Mouse (Mus musculus) limb, embryonic 14.5 days (tissue): ENCODE results near the gene Gng12. TPM values are rescaled to one million over a fixed set of nuclear protein-coding genes. Genes with fewer than 3 reads are reported as not detected.

Source experiments
- ATAC-seq: fragments of 200-750 bp; cut with Nextera tagmentation; 2 replicates; pipeline ENCODE4 v1.8.0; 2017; ENCODE audit warnings: low read depth, moderate number of reproducible peaks, moderate TSS enrichment; ENCODE audit not compliant: low FRiP score
- DNase-seq: peaks from one replicate; pipeline ENCODE4 v3.0.0-alpha.2; 2015; ENCODE audit warnings: low spot score
- H3K27ac ChIP-seq: fragments of 300-500 bp; sonication (generic); replicated peaks from 2 replicates; pipeline ENCODE4 v1.5.1; 2014; ENCODE audit warnings: low read depth, mild to moderate bottlenecking, low read length, moderate library complexity, mixed read lengths
- H3K27me3 ChIP-seq: fragments of 300-500 bp; sonication (generic); 2 replicates; pipeline ENCODE4 v1.6.1; 2014; ENCODE audit warnings: low read length, mixed read lengths; ENCODE audit not compliant: control insufficient read depth, insufficient read depth
- H3K36me3 ChIP-seq: fragments of 300-500 bp; sonication (generic); 2 replicates; pipeline ENCODE4 v1.6.1; 2014; ENCODE audit warnings: mild to moderate bottlenecking, low read length, moderate library complexity, mixed read lengths; ENCODE audit not compliant: control insufficient read depth, insufficient read depth
- H3K4me1 ChIP-seq: fragments of 300-500 bp; sonication (generic); 2 replicates; pipeline ENCODE4 v1.6.1; 2014; ENCODE audit warnings: antibody characterized with exemption, low read length, mixed read lengths; ENCODE audit not compliant: control insufficient read depth, insufficient read depth
- H3K4me2 ChIP-seq: fragments of 300-500 bp; sonication (generic); replicated peaks from 2 replicates; pipeline ENCODE4 v1.6.1; 2014; ENCODE audit warnings: low read depth, mild to moderate bottlenecking, low read length, moderate library complexity; ENCODE audit not compliant: severe bottlenecking
- H3K4me3 ChIP-seq: fragments of 300-500 bp; sonication (generic); replicated peaks from 2 replicates; pipeline ENCODE4 v1.5.1; 2014; ENCODE audit warnings: low read length
- H3K9ac ChIP-seq: fragments of 300-500 bp; sonication (generic); 2 replicates; pipeline ENCODE4 v1.6.1; 2014; ENCODE audit warnings: mild to moderate bottlenecking, low read depth, low read length, moderate library complexity; ENCODE audit not compliant: severe bottlenecking
- H3K9me3 ChIP-seq: fragments of 300-500 bp; sonication (generic); 2 replicates; pipeline ENCODE4 v1.6.1; 2016; ENCODE audit warnings: low read length; ENCODE audit not compliant: control insufficient read depth
- POLR2A ChIP-seq: fragments of 200-500 bp; IDR thresholded peaks from 2 replicates; pipeline ENCODE4 v1.8.0; 2012; ENCODE audit warnings: inconsistent platforms, mild to moderate bottlenecking, moderate library complexity, borderline replicate concordance; ENCODE audit not compliant: insufficient read depth, insufficient read length; ENCODE audit errors: extremely low read depth
- WGBS: fragments of 180-500 bp; shearing (Covaris S2); extraction: QIAGEN DNeasy Blood & Tissue Kit; methylation state at CpG from one replicate; pipeline ENCODE4 v1.1.7; 2014; 5-methylcytosine and 5-hydroxymethylcytosine counted together
- polyA plus RNA-seq, 2 experiments: library from polyadenylated mRNA; depleted of rRNA in 1 of 2; stranded (reverse) in 1 of 2; unstranded in 1 of 2; fragments of >200 nt; fragmentation: Nextera tagmentation in 1 of 2; extraction: Ambion mirVana in 1 of 2; gene quantifications; 2 replicates each; pipeline versions ENCODE4 v1.2.1 to v1.2.3; 2012 to 2014

Gng12 gene
- polyA plus RNA-seq, 2 experiments: 39.3 to 107 TPM

DNA sequence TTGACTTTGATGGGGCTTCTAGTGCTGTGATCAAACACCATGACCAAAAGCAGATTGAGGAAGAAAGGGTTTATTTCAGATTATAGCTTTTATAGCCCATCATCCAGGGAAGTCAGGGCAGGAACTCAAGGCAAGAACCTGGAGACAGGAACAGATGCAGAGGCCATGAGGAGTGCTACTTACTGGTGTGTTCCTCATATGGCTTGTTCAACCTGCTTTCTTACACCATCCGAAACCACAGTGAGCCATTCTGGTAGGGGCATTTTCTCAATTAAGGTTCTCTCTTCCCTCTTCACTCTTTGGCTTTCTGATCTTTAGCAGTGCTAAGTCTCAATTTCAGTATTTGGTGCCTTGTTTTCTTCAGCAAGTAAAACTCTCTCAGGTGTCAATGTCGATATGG, 19.4 kb downstream of the Gng12 start:
- ATAC-seq: no peak
- H3K36me3 ChIP-seq: no peaks in the 10 kb centered on the region
- H3K27ac ChIP-seq: no peak overlapping the region
- no peak overlapping the region for H3K4me3 ChIP-seq
- DNase-seq: no peak
- no peak overlapping the region for H3K4me2 ChIP-seq
- H3K9ac ChIP-seq: no peak overlapping the region
- H3K27me3 ChIP-seq: no peaks in the 10 kb centered on the region
- H3K9me3 ChIP-seq: no peaks in the 10 kb centered on the region
- no peak for TF ChIP-seq POLR2A
- WGBS: 98% methylated on average over 2 of the region's 2 CpGs
- peaks cover 9% of the 10 kb centered on the region for H3K4me1 ChIP-seq

DNA sequence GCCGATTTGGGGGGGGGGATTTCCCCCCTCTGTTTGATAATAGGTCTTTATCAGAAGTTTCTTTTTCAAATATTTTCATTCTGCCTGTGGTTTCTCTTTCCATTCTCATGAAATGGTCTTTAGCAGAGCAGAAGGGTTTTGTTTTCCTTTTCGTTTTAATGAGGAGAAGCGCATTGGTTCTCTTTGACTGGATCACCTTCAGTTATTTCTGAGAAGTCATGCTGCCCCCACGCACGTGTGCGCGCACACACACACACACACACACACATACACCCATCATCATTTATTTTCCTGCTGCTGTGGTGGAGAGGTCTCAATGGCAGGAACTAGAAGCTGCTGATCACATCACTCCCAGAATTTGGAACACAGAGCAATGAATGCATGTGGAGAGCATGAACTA, 20.8 kb downstream of the Gng12 start:
- H3K9ac ChIP-seq: no peak overlapping the region
- H3K4me2 ChIP-seq: no peak overlapping the region
- no peaks in the 10 kb centered on the region for H3K9me3 ChIP-seq
- no peak for TF ChIP-seq POLR2A
- no peak overlapping the region for H3K27ac ChIP-seq
- DNase-seq (no peak), ATAC-seq (no peak)
- 86% methylated on average over 7 of the region's 7 CpGs for WGBS
- no peaks in the 10 kb centered on the region for H3K36me3 ChIP-seq
- H3K4me1 ChIP-seq: no peaks in the 10 kb centered on the region
- H3K4me3 ChIP-seq: no peak overlapping the region
- H3K27me3 ChIP-seq: no peaks in the 10 kb centered on the region

DNA sequence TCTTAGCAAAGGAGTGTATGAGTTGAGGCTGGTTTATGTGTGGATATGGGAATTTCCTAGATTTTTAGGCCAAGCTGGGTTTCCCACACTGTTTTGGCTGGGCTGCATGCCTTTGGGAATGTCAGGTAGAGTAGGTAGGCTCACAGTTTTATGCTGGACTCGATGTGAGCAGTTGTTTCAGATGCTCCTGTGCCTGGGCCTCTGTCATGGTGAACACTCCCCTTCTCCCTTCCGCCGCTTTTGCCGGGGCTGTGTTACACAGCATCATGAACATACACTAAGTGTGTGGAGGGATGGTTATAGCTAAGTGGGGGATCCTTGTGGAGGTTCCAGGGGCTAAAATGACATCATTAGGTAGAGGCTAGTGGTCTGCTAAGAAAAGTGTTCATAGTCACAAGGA, 24.6 kb downstream of the Gng12 start:
- Histone ChIP-seq H3K4me2 (no peak overlapping the region), H3K36me3 (no peaks in the 10 kb centered on the region), H3K4me3 (no peak overlapping the region), H3K9ac (no peak overlapping the region), H3K4me1 (no peaks in the 10 kb centered on the region), H3K27me3 (no peaks in the 10 kb centered on the region), H3K9me3 (no peaks in the 10 kb centered on the region), H3K27ac (no peak overlapping the region)
- WGBS: 97% methylated on average over 4 of the region's 4 CpGs
- ATAC-seq (no peak), DNase-seq (no peak)
- TF ChIP-seq POLR2A: no peak

DNA sequence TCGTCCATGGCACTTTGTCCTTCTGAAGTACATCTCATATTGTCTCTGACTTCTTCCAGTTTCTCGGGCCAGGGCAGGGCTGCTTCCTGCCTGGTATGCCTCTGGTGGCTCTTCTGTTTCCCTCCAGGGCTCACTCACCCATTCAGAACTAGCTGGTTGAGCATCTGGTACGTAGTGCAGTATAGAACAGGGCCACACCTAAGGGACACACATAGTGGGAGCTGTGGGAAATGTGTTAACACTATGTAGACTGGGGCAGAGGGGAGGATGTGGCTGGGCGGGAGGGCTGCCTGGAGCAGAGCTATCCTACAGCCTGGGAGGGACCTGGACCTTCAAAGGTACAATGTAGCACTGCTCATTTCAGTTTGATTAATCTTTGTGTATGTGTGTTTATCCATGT, 25.6 kb downstream of the Gng12 start:
- no peak for DNase-seq

DNA sequence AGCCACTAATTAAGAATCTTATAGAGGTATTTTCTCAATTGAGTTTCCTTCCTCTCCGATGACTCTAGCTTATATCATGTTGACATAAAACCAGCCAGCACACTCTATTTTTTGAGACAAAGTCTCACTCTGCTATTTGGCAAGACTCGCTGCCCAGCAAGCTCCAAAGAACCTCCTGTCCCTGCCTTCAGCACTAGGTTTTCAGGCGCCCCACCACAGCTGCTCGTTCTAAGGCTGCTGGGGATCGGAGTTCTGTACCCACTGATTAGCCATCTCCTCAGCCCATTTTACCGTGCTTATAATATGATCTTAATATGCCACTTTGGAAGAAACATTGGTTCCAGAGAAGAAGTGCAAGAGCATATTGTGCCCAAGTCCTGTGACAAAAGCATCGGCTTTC, 26.3 kb downstream of the Gng12 start:
- no peak for TF ChIP-seq POLR2A
- Histone ChIP-seq H3K27me3 (no peaks in the 10 kb centered on the region), H3K27ac (no peak overlapping the region), H3K4me3 (no peak overlapping the region), H3K36me3 (no peaks in the 10 kb centered on the region), H3K9ac (no peak overlapping the region), H3K9me3 (no peaks in the 10 kb centered on the region), H3K4me1 (0 out of 2 replicates have a peak, but pooled peaks cover 6% of the 10 kb centered on the region), H3K4me2 (no peak overlapping the region)
- DNase-seq (no peak), ATAC-seq (no peak)
- 88% methylated on average over 7 of the region's 7 CpGs for WGBS

More for the DNA sequence above, 25.6 kb downstream of the Gng12 start:
- no peaks in the 10 kb centered on the region for H3K36me3 ChIP-seq
- ATAC-seq: no peak
- no peak overlapping the region for H3K4me2 ChIP-seq
- H3K9ac ChIP-seq: no peak overlapping the region
- TF ChIP-seq POLR2A: no peak
- 0 out of 2 replicates have a peak, but pooled peaks cover 6% of the 10 kb centered on the region for H3K4me1 ChIP-seq
- H3K9me3 ChIP-seq: no peaks in the 10 kb centered on the region
- H3K27me3 ChIP-seq: no peaks in the 10 kb centered on the region
- H3K4me3 ChIP-seq: no peak overlapping the region
- WGBS: 87% methylated on average over 4 of the region's 4 CpGs
- no peak overlapping the region for H3K27ac ChIP-seq

DNA sequence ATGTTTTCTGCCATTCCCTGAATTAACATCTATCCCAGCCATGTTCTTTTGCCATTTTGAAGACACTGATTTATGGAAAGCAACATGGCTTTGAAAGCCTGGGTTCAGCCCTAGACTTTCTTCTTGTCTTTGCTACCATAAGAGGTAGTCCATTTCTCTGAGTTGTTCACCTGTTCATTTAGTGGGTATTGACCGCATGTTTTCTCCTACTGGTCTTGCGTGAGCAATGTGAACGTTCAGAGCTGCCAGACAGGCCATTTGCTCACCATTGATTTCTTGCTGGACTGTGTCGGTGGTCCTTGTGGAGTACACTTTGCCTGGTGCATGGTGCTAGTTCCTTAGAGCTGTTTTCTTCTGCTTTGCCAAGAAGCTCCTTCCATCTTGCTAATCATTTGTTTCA, 27.7 kb downstream of the Gng12 start:
- no peaks in the 10 kb centered on the region for H3K27me3 ChIP-seq
- TF ChIP-seq POLR2A: no peak
- DNase-seq (no peak), ATAC-seq (no peak)
- H3K9me3 ChIP-seq: no peaks in the 10 kb centered on the region
- no peak overlapping the region for H3K27ac ChIP-seq
- no peak overlapping the region for H3K4me3 ChIP-seq
- 0 out of 2 replicates have a peak, but pooled peaks cover 6% of the 10 kb centered on the region for H3K4me1 ChIP-seq
- no peaks in the 10 kb centered on the region for H3K36me3 ChIP-seq
- no peak overlapping the region for H3K4me2 ChIP-seq
- H3K9ac ChIP-seq: no peak overlapping the region
- 97% methylated on average over 4 of the region's 4 CpGs for WGBS
